Mouse (Mus musculus) limb, embryonic 13.5 days (tissue): ENCODE data around the gene Foxd1. TPM values are rescaled to one million over a fixed set of nuclear protein-coding genes. Genes with fewer than 3 reads are reported as not detected.

Experiments used
- ATAC-seq: fragments of 200-750 bp; cut with Nextera tagmentation; 2 replicates; pipeline ENCODE4 v1.8.0; 2017; ENCODE audit warnings: low read depth, moderate number of reproducible peaks, moderate TSS enrichment; ENCODE audit not compliant: low FRiP score
- H3K27ac ChIP-seq: fragments of 300-500 bp; sonication (generic); 2 replicates; pipeline ENCODE4 v1.5.1; 2015; ENCODE audit warnings: inconsistent platforms, mild to moderate bottlenecking, moderate library complexity
- H3K27me3 ChIP-seq: fragments of 300-500 bp; sonication (generic); 2 replicates; pipeline ENCODE4 v1.6.1; 2015; ENCODE audit warnings: mild to moderate bottlenecking, inconsistent platforms
- H3K36me3 ChIP-seq: fragments of 300-500 bp; sonication (generic); 2 replicates; pipeline ENCODE4 v1.6.1; 2015; ENCODE audit warnings: inconsistent platforms, mild to moderate bottlenecking, moderate library complexity
- H3K4me1 ChIP-seq: fragments of 300-500 bp; sonication (generic); 2 replicates; pipeline ENCODE4 v1.6.1; 2015; ENCODE audit warnings: inconsistent platforms
- H3K4me2 ChIP-seq: fragments of 300-500 bp; sonication (generic); replicated peaks from 2 replicates; pipeline ENCODE4 v1.6.1; 2015; ENCODE audit warnings: inconsistent platforms, mild to moderate bottlenecking, moderate library complexity
- H3K4me3 ChIP-seq: fragments of 300-500 bp; sonication (generic); 2 replicates; pipeline ENCODE4 v1.5.1; 2015; ENCODE audit warnings: moderate library complexity, mild to moderate bottlenecking, inconsistent platforms
- H3K9ac ChIP-seq: fragments of 300-500 bp; sonication (generic); 2 replicates; pipeline ENCODE4 v1.6.1; 2015; ENCODE audit warnings: mild to moderate bottlenecking, inconsistent platforms
- H3K9me3 ChIP-seq: fragments of 300-500 bp; sonication (generic); 2 replicates; pipeline ENCODE4 v1.6.1; 2016; ENCODE audit warnings: inconsistent platforms
- WGBS: fragments of 180-500 bp; shearing (Covaris S2); methylation state at CpG from one replicate; pipeline ENCODE4 v1.1.7; 2015; 5-methylcytosine and 5-hydroxymethylcytosine counted together
- polyA plus RNA-seq: library from polyadenylated mRNA; unstranded; fragments of >200 nt; fragmentation: Nextera tagmentation; extraction: Ambion mirVana; gene quantifications from 2 replicates; pipeline ENCODE4 v1.2.1, GENCODE M21; 2015

The Foxd1 gene
- polyA plus RNA-seq, 1 experiment from 2014 or later = 0.19 TPM

DNA sequence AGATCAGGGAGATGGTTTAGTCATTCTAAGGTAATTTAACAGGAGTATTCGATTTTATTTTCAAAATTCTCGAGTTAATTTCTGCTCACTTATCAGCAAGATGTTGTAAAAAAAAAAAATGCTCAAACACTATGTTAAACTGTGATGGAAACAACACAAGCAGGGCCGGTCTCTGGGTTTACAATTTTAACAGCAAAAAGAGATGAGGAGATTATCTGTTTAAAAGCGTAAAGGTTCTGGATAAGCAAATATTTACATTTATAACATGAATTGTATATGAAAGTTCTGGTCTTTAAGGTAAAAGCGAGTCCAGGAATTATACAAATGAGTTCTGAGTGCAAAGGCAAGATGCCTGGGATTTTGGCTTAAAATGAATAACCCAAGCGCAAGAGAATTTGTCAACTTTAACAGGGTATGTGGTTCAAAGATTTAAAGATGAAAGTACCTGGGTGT, 3.0 kb downstream of the Foxd1 start:
- no peaks in the 10 kb centered on the region for H3K9me3 ChIP-seq
- peaks cover 18% of the 10 kb centered on the region for H3K4me1 ChIP-seq
- peaks cover 84% of the 10 kb centered on the region for H3K27me3 ChIP-seq
- H3K36me3 ChIP-seq = no peaks in the 10 kb centered on the region
- 4% methylated on average over 6 of the region's 6 CpGs for WGBS
- H3K27ac ChIP-seq = no peak overlapping the region
- no peak for ATAC-seq
- no peak overlapping the region for H3K4me2 ChIP-seq
- no peak overlapping the region for H3K4me3 ChIP-seq
- H3K9ac ChIP-seq = no peak overlapping the region

DNA sequence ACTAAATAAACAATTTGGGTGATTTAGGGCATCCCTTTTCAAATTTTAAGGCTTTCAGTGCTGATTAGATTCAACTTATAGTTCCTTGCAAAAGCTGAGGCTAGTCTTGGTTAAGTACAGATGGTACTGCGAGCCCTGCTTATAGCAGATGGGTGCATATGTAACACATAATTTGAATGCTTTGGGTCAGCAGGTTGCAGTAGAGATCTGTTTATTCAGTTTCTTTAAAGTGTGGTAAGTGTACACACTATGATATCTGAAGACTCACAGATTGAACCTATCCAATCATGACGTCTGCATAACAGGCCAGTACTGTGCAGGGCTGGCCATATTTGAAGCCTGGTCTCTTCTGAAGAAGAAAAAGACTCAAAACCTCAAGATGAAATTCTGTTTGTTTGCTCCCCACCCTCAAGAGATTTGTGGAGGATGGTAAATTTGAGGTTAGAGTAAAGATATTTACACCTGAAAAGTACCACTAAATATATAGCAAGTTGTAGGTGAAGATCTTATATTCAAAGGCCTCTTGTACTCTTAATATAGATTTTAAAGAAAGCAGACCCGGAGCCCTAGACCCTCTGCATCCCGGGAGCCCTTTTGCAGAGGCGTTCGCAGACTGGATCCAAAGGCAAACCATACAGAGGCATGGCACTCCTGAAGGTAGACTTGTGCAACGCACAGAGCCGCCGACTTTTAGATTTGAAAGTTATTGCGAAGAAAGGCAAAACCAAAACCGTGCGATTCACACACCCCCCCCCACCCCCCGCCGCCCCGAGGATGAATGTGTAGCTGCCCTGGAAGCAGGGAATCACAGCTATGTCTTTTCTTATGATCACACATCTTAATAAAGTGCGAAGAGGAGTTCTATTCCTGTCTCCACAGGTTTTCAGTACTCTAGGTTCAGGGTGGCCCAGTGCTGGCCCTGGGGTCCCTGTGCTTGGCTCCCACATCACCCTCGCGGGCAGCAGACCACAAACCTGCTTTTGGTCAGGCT, 3.7 kb downstream of the Foxd1 start:
- H3K9ac ChIP-seq = no peak overlapping the region
- no peak overlapping the region for H3K4me3 ChIP-seq
- H3K27ac ChIP-seq = no peak overlapping the region
- peaks cover 84% of the 10 kb centered on the region for H3K27me3 ChIP-seq
- H3K9me3 ChIP-seq = no peaks in the 10 kb centered on the region
- ATAC-seq = no peak
- H3K4me2 ChIP-seq = no peak overlapping the region
- WGBS = 2% methylated on average over 18 of the region's 18 CpGs
- H3K36me3 ChIP-seq = no peaks in the 10 kb centered on the region
- peaks cover 18% of the 10 kb centered on the region for H3K4me1 ChIP-seq

DNA sequence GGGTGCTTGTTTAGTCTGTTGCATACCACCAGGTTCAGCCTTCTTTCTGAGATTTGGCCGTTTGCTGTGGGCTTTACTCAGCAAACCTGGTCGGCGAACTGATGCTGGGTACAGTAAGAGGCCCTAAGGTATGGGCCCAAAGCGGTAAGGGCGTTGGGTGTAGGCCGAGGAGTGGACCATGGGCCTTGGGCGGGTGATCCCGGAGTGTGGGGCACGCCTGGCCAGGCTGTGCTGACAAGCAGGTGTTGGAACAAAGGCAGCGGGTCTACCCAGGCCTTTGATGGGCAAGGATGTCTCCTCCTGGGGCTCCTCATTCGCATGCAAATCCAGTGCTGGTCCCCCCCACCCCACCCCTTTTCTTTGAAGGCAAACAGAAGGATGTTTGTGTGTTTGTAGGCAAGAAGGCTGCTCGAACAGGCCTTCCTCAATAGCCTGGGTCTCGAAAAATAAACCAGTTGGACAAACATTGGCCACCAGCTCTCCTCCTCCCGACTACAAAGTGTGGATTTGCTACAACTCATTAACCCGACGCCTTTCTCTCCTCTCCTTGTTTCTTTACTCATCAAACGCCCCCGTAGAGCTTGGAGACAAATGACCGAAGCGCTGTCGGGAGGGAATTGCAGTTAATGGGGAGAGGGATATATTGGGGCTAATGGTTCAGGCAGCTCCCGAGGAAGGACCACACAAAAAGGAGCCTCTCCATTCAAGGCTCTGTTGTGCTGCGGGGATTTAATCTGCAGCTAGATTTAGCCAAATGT, 4.6 kb downstream of the Foxd1 start:
- Histone ChIP-seq H3K27me3 (peaks cover 84% of the 10 kb centered on the region), H3K4me1 (peaks cover 18% of the 10 kb centered on the region), H3K4me3 (no peak overlapping the region), H3K36me3 (no peaks in the 10 kb centered on the region), H3K4me2 (no peak overlapping the region), H3K27ac (no peak overlapping the region), H3K9me3 (no peaks in the 10 kb centered on the region), H3K9ac (no peak overlapping the region)
- ATAC-seq = no peak
- WGBS = 6% methylated on average over 23 of the region's 23 CpGs

- 2% methylated on average over 6 of the region's 8 CpGs for WGBS
- Histone ChIP-seq H3K9ac (no peak overlapping the region), H3K9me3 (no peaks in the 10 kb centered on the region), H3K4me2 (no peak overlapping the region), H3K4me3 (no peak overlapping the region), H3K27ac (no peak overlapping the region), H3K4me1 (peaks cover 15% of the 10 kb centered on the region), H3K36me3 (no peaks in the 10 kb centered on the region), H3K27me3 (peaks cover 82% of the 10 kb centered on the region)
- no peak for ATAC-seq
Observed at GRCm38 (mm10) chr13:98359337-98359736, 5.3 kb downstream of the Foxd1 start.

- 1% methylated on average over 6 of the region's 6 CpGs for WGBS
- no peak overlapping the region for H3K9ac ChIP-seq
- H3K36me3 ChIP-seq = no peaks in the 10 kb centered on the region
- H3K9me3 ChIP-seq = no peaks in the 10 kb centered on the region
- H3K27ac ChIP-seq = no peak overlapping the region
- H3K4me3 ChIP-seq = no peak overlapping the region
- H3K27me3 ChIP-seq = peaks cover 80% of the 10 kb centered on the region
- no peak for ATAC-seq
- H3K4me2 ChIP-seq = no peak overlapping the region
- peaks cover 5% of the 10 kb centered on the region for H3K4me1 ChIP-seq
Observed at GRCm38 (mm10) chr13:98360391-98360790, 6.3 kb downstream of the Foxd1 start.

GRCm38 (mm10) chr13:98361161-98361560, 7.1 kb downstream of the Foxd1 start:
- no peaks in the 10 kb centered on the region for H3K36me3 ChIP-seq
- no peak overlapping the region for H3K9ac ChIP-seq
- 5% methylated on average over 5 of the region's 5 CpGs for WGBS
- peaks cover 6% of the 10 kb centered on the region for H3K4me1 ChIP-seq
- H3K27me3 ChIP-seq = peaks cover 80% of the 10 kb centered on the region
- H3K4me2 ChIP-seq = no peak overlapping the region
- no peak overlapping the region for H3K4me3 ChIP-seq
- no peak overlapping the region for H3K27ac ChIP-seq
- H3K9me3 ChIP-seq = no peaks in the 10 kb centered on the region
- ATAC-seq = no peak

GRCm38 (mm10) chr13:98363046-98363445, 9.0 kb downstream of the Foxd1 start:
- Histone ChIP-seq H3K36me3 (no peaks in the 10 kb centered on the region), H3K27me3 (peaks cover 91% of the 10 kb centered on the region), H3K4me2 (no peak overlapping the region), H3K9me3 (no peaks in the 10 kb centered on the region), H3K4me3 (no peak overlapping the region), H3K4me1 (peaks cover 14% of the 10 kb centered on the region), H3K27ac (no peak overlapping the region), H3K9ac (no peak overlapping the region)
- 4% methylated on average over 4 of the region's 4 CpGs for WGBS
- no peak for ATAC-seq

- Histone ChIP-seq H3K4me3 (no peak overlapping the region), H3K27ac (no peak overlapping the region), H3K4me1 (peaks cover 14% of the 10 kb centered on the region), H3K27me3 (peaks cover 91% of the 10 kb centered on the region), H3K4me2 (no peak overlapping the region), H3K36me3 (no peaks in the 10 kb centered on the region), H3K9ac (no peak overlapping the region), H3K9me3 (no peaks in the 10 kb centered on the region)
- under 1% methylated on average over 8 of the region's 8 CpGs for WGBS
- no peak for ATAC-seq
Observed at GRCm38 (mm10) chr13:98365081-98365480, 11.0 kb downstream of the Foxd1 start.

- peak overlapping the region; percentile 35 for H3K4me3 ChIP-seq
- peaks cover 14% of the 10 kb centered on the region for H3K4me1 ChIP-seq
- H3K4me2 ChIP-seq = peak overlapping the region; percentile 61
- WGBS = under 1% methylated on average over 52 of the region's 52 CpGs
- H3K27me3 ChIP-seq = peaks cover 89% of the 10 kb centered on the region
- H3K9me3 ChIP-seq = no peaks in the 10 kb centered on the region
- H3K9ac ChIP-seq = no peak overlapping the region
- no peak overlapping the region for H3K27ac ChIP-seq
- H3K36me3 ChIP-seq = no peaks in the 10 kb centered on the region
- ATAC-seq = peak; percentile 79; the same call in 1 of the 2 replicates
Observed at GRCm38 (mm10) chr13:98365766-98366421, 11.9 kb downstream of the Foxd1 start.

GRCm38 (mm10) chr13:98366469-98367275, 12.6 kb downstream of the Foxd1 start:
- peak overlapping the region; percentile 35 for H3K4me3 ChIP-seq
- H3K4me2 ChIP-seq = peak overlapping the region; percentile 61
- no peak for ATAC-seq
- WGBS = under 1% methylated on average over 43 of the region's 43 CpGs
- H3K4me1 ChIP-seq = peaks cover 14% of the 10 kb centered on the region
- no peak overlapping the region for H3K9ac ChIP-seq
- peaks cover 89% of the 10 kb centered on the region for H3K27me3 ChIP-seq
- H3K36me3 ChIP-seq = no peaks in the 10 kb centered on the region
- no peak overlapping the region for H3K27ac ChIP-seq
- H3K9me3 ChIP-seq = no peaks in the 10 kb centered on the region

GRCm38 (mm10) chr13:98367601-98368000, 13.6 kb downstream of the Foxd1 start:
- H3K9me3 ChIP-seq = no peaks in the 10 kb centered on the region
- no peak overlapping the region for H3K4me2 ChIP-seq
- H3K36me3 ChIP-seq = no peaks in the 10 kb centered on the region
- H3K9ac ChIP-seq = no peak overlapping the region
- no peak overlapping the region for H3K4me3 ChIP-seq
- H3K27ac ChIP-seq = no peak overlapping the region
- no peak for ATAC-seq
- WGBS = 11% methylated on average over 3 of the region's 3 CpGs
- peaks cover 86% of the 10 kb centered on the region for H3K27me3 ChIP-seq
- H3K4me1 ChIP-seq = peaks cover 14% of the 10 kb centered on the region
